Mouse (Mus musculus): ENCODE data around the gene Gm4894.

Gene Gm4894

DNA sequence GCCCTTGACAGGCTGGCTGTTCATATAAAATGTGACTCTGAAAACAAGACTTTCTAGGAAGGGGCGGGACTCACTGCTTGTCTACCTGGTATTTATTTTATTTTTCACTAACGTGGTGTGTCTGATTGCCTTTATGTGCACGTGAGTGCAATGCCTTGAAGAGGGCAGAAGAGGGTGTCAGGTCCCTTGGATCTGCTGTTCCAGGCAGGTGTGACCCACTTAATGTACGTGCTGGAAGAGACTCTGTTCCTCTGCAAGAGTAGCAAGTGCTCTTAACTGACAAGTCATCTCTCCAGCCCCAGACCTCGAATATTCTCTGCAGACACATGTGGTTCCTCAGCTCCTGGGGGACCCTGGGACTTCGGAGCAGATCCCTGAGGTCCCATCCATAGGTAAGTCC, at the start of gene Gm4894:
Gene Gm4894 (plus strand): TSS at position 301 of the 400 bp plus-strand sequence.
- DNase-seq, result no peak

DNA sequence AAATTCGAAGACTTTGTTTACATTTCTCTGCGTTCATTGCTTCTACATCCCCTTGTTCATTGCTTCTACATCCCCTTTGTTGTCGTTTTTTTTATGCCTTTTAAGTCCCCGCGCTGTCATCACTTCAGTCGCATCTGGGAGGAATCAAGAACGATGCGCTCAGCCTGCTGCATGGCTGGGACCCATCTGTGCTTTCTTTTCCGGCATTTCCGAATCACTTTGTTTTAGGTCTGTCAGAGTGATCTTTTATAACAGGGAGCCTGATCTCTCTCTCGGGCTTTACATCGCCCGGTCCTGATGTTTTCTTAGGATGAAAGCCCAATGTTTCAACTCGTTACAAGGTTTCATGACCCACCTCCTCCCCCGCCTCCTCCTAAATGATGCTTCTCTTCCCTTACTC, 44.0 kb upstream of the Gm4894 start:
- no peak for DNase-seq

- peak; percentile 56 for DNase-seq
Measured at GRCm38 (mm10) chr9:49211493-49211892, 38.8 kb upstream of the Gm4894 start.

- no peak for DNase-seq
Measured at GRCm38 (mm10) chr9:49214734-49215133, 35.6 kb upstream of the Gm4894 start.

- DNase-seq, result no peak
Measured at GRCm38 (mm10) chr9:49217626-49218607, 32.4 kb upstream of the Gm4894 start.

DNA sequence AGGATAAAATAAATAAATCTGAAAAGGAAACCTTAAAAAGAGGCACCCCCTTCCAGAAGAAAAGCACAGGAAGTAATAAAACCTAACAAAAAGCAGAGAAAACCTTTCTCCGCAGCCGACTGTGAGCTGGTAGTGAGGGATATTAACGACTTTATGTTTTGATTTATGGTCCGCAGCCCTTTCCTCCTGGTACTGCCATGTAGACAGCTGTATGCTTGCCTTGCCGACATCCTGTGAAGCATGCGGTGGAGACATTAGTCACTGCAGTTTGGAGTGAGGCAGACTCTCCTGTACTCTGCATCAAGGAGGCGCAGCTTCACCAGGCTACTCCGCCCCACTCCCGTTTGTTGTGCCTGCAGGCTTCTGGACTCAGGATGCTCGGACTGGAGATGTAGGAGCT, 25.8 kb upstream of the Gm4894 start:
- no peak for DNase-seq

DNA sequence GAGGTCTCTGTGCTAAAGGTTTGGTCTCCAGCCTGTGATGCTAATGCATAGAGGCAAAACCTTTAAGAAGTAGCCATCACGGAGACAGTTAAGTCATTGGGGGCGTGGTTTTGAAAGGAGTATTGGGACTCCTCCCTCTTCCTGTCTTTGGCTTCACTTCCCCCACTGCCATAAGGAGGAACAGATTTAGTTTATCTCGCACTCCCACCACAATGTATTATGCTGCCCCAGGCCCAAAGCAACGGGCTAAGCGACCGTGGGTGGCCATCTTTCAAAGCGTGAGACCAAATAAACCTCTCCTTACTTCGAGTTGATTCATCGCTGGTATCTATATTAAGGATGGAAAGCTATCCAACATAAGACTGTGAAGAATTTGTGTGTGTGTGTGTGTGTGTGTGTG, 22.9 kb upstream of the Gm4894 start:
- peak; percentile 15 for DNase-seq

DNA sequence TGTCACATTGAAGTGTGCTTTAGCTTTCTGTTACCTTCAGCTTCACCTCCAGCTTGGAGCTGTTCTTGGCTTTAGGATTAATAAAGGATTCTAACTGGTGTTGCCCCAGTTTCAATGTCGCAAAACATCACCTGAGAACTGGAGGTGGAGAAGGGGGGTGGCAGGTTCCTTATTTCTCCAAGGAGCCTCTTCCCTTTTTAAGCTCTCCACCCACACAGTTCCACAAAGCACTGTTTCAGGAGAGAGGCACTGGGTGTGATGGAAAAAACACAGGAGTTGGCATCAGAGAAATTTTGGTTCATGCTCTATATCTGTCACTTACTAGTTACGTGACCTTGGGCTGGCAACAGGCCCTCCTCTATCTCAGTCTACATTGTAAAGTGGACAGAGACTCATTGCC, 21.3 kb upstream of the Gm4894 start:
- no peak for DNase-seq

- peak; percentile 56 for DNase-seq
Measured at GRCm38 (mm10) chr9:49246839-49247238, 3.5 kb upstream of the Gm4894 start.

DNA sequence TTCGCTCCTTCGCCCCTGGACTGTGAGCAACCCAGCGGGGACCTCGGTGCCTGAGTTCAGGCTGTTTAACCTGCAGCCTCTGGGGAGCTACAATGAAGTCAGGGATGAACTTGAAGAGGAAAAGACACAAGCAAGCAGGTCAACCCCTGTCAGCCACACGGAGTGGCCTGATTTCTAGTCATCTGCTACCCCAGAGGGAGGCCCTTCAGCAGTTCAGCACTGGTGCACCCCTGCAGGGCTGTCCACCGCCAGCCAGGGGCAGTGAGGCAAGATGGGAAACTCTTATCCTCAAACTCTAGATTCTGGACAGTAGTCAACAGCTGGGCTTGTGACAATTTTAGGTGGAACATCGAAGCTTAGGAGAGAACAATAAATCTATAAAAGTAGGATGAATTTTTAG, 18.6 kb downstream of the Gm4894 start:
- no peak for DNase-seq

DNA sequence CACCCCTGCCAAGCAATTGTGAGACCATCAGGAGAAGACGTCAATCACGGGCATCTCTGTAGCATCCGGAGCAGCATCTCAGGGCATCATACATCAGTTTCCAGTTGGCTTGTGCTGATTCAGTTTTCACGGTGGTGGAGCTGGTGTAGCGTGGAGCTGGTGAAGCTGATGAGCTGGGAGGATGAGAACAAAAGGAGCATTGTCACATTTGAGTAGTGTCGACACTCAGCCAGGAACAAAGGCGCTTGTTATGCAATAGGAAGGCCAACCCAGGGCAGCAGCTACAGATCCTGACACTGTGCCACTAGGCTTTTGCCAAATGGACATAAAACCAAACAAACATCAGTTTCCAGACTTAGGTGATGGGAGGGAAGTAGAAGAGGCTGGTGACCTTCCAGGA, 23.2 kb downstream of the Gm4894 start:
- DNase-seq, result peak; percentile 71

- DNase-seq, result peak; percentile 28
Measured at GRCm38 (mm10) chr9:49275976-49276375, 25.6 kb downstream of the Gm4894 start.

- DNase-seq, result no peak
Measured at GRCm38 (mm10) chr9:49276542-49277334, 26.4 kb downstream of the Gm4894 start.

DNA sequence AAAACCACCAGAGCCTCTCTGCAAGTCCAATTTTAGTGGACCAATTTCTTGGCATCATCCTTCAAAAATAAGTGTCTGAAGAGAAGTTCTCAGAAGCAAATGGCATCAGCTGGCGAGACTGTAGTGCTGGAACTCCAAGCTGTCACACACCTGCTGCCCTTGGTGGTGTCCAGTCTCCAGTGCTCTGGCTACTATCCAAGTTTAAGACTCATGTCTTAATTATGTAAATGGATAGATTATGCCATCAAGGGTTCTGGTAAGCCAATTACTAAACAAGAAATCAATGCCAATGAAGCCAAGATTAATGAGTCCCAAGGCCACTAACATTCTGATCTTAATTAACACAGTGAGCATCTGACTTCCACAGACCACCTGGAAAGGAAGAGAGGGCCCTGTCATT, 44.8 kb downstream of the Gm4894 start:
- DNase-seq, result no peak

DNA sequence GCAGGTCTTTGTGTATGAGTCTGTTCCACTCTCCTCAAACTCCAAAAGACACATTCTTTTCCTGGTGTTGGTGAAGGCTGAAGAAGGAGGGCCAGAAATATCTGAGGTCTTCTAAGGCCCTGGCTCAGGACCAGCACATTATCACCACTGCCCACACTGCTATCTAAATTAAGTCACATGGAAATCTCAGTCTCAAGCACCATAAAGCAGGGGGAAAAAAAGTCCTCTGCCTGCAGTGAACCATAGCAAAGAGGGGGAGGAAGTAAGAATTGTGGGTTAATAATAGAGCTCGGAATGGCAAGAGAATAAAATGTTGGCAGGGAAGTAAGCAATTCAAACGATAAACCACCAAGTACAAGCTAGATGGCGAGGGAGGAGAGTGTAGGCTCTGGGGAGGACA, 57.2 kb downstream of the Gm4894 start:
- DNase-seq, result no peak

DNA sequence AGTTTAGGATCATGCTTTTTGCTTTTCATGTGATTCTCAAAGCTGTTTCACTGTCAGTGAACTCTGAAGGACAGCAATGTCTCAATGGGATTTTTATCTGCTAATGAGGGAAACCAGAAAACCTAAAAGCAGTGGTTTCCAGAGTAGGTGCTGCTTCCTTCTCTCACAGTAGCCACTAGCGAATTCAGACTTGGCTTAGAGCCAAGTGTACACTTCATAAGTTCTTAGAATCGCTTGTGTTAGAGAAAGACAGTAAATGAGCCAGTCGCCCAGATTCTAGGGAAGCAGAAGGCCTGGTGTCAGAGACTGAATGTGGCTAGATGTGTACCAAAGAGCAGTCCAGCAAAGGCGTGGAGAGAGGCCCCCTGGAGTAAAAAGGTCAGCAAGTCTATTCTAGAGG, 60.5 kb downstream of the Gm4894 start:
- no peak for DNase-seq

DNA sequence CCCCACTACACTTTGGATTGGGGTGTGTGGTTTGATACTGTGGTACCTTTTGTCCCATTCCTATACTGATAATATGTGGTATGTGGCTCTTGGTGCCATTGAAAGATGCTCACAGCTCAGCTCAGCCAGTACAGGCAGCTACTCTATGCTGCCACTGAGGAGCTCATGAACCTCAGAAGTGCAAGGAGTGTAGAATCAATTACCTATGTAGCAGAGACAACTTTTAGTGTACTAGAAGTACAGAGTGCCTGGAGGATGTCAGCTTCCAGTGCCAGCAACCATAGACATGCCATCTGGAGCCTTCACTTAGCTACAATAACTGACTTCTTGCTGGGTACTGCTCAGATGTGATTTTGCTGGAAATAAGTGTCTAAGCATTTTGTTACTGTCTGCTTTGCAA, 68.3 kb downstream of the Gm4894 start:
- no peak for DNase-seq
